ENCODE assay signal across 10 mouse cellular contexts in genomic region chr3:21953416-21953810, GRCm38 (mm10).
DNase-seq lines count a peak whose midpoint lies in the region; ATAC-seq lines count a peak whose summit lies in the region.
"Had no signal": no experiment of that assay in that cellular context is flagged by ENCODE, and none has a peak within 500 bp of the region (broad histone marks: within the 10 kb centered on the region; RNA-seq: fewer than 3 reads in every experiment).

No protein-coding gene starts in this region.

- no peak overlapping the region for H3K9ac ChIP-seq in stomach, embryonic 15.5 days
- H3K9ac ChIP-seq: embryonic facial prominence, embryonic 15.5 days had no signal

- WGBS in stomach, embryonic 15.5 days: 80% methylated on average over 6 of the region's 6 CpGs

- no peaks in the 10 kb centered on the region for H3K36me3 ChIP-seq in stomach, embryonic 15.5 days
- H3K36me3 ChIP-seq: embryonic facial prominence, embryonic 15.5 days had no signal

- DNase-seq in gastrocnemius, adult 18-20 months (ENCODE audit: low spot score): peak; percentile 55
- no peak for DNase-seq in gastrocnemius, postnatal 14 days
- DNase-seq in spleen, postnatal 36 days (ENCODE audit: low spot score in 2 of 2): peak; percentile 22 to 34
- no peak for DNase-seq in spleen, postnatal 14 days (ENCODE audit: low spot score in 2 of 2)
- DNase-seq in heart, postnatal 10 days: peak; percentile 52 to 55
- no peak for DNase-seq in cerebellum, postnatal 36 days
- DNase-seq in cerebellum, postnatal 25 days: no peak
- DNase-seq: cerebellum, adult 11-12 months had no signal

- no peaks in the 10 kb centered on the region for H3K9me3 ChIP-seq in stomach, embryonic 15.5 days
- H3K9me3 ChIP-seq: embryonic facial prominence, embryonic 15.5 days had no signal

- no peak overlapping the region for H3K4me2 ChIP-seq in stomach, embryonic 15.5 days
- H3K4me2 ChIP-seq: embryonic facial prominence, embryonic 15.5 days had no signal

- no peak overlapping the region for H3K4me3 ChIP-seq in stomach, embryonic 15.5 days (replicated peaks)
- H3K4me3 ChIP-seq: embryonic facial prominence, embryonic 15.5 days had no signal

- no peaks in the 10 kb centered on the region for H3K27me3 ChIP-seq in stomach, embryonic 15.5 days (replicated peaks)
- H3K27me3 ChIP-seq: embryonic facial prominence, embryonic 15.5 days had no signal

- H3K4me1 ChIP-seq in stomach, embryonic 15.5 days: 0 out of 2 replicates have a peak, but pooled peaks cover 6% of the 10 kb centered on the region
- H3K4me1 ChIP-seq: embryonic facial prominence, embryonic 15.5 days had no signal

- ATAC-seq in stomach, embryonic 15.5 days (ENCODE audit: insufficient read depth, low FRiP score, low read depth): no peak

- 0 out of 2 replicates have a peak overlapping the region, but pooled peaks have one; percentile 36 for H3K27ac ChIP-seq in stomach, embryonic 15.5 days
- H3K27ac ChIP-seq: embryonic facial prominence, embryonic 15.5 days had no signal

- intact Hi-C loops in gastrocnemius, postnatal 14 days (cut with DNase I; ENCODE audit: low total_unique reads): no loop called here
- intact Hi-C loops in heart, postnatal 10 days (cut with DNase I): loop anchor here (5.0 kb wide), 1 partner anchor 124 kb away; the partner anchor contains the start of gene Tbl1xr1

Comparison
In these comparisons a context has a peak if more than half of its experiments do, and no peak if none do; other contexts are left out.
1. DNase-seq: peak in gastrocnemius, adult 18-20 months (single experiment), spleen, postnatal 36 days (2 of 2) and heart, postnatal 10 days (2 of 2); none in gastrocnemius, postnatal 14 days (single experiment), spleen, postnatal 14 days (0 of 2), cerebellum, postnatal 36 days (0 of 2) and cerebellum, postnatal 25 days (0 of 2).